ENCODE assay signal across 8 mouse cellular contexts in the genomic region with DNA sequence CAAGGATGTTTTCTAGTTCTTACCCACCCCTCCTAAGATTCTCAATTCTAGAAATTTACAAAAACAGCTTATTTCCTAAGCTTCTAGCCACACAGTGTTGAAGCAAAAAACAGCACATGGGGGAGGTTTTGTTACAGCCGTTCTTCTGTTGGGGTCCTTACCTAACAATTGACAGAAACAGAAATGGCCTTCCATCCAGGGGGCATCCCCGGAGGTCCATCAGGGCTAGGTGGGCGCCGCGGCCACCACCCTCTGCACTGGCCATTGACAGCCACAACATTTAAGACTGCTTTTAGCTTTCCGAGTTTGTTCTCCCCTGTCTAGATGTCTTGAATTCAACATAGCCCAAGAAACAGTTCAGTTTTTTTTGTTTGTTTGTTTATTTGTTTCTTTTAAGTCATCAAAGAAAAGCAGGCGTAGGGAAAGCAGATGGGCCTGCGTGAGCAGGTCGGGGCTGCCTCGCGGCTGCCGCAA.
DNase-seq lines count a peak whose midpoint lies in the region; ATAC-seq and TF ChIP-seq lines count a peak whose summit lies in the region.

No protein-coding gene starts in this region.

- no peak for ATAC-seq in kidney, postnatal 0 days (replicated peaks; ENCODE audit: low FRiP score, low read depth)
- no peak for ATAC-seq in forebrain, embryonic 11.5 days (replicated peaks; ENCODE audit: low FRiP score)

- H3K4me3 ChIP-seq in kidney, postnatal 0 days (replicated peaks; ENCODE audit: low read depth, low read length), result peak overlapping the region; percentile 43; the same call in 1 of the 2 replicates
- H3K4me3 ChIP-seq in forebrain, embryonic 11.5 days (ENCODE audit: low read depth, low read length), result peak overlapping the region; percentile 48; the same call in 1 of the 2 replicates
- H3K4me3 ChIP-seq in limb, embryonic 10.5 days, result peak overlapping the region; percentile 52
- peak overlapping the region; percentile 91 for H3K4me3 ChIP-seq in olfactory bulb, adult 2 months (ENCODE audit: insufficient read depth, low read depth, low read length)

- no peak overlapping the region for H3K27ac ChIP-seq in kidney, postnatal 0 days
- H3K27ac ChIP-seq in forebrain, embryonic 11.5 days (ENCODE audit: low read depth, low read length), result peak overlapping the region; percentile 88
- H3K27ac ChIP-seq in limb, embryonic 10.5 days, result no peak overlapping the region
- peak overlapping the region; percentile 100 for H3K27ac ChIP-seq in olfactory bulb, adult 2 months (ENCODE audit: insufficient read depth, low read depth, low read length)

- peak overlapping the region; percentile 90 for H3K4me2 ChIP-seq in kidney, postnatal 0 days (ENCODE audit: low read length)
- peak overlapping the region; percentile 79 for H3K4me2 ChIP-seq in forebrain, embryonic 11.5 days (ENCODE audit: low read depth, low read length, severe bottlenecking)

- 5% methylated on average over 12 of the region's 12 CpGs for whole genome bisulfite sequencing in kidney, postnatal 0 days
- WGBS in forebrain, embryonic 11.5 days, result 4% methylated on average over 12 of the region's 12 CpGs
- 2% methylated on average over 12 of the region's 12 CpGs for WGBS in limb, embryonic 10.5 days
- 10% methylated on average over 12 of the region's 12 CpGs for whole genome bisulfite sequencing in olfactory bulb, adult 2 months

- intact Hi-C loops in left cerebral cortex, postnatal 10 days (cut with DNase I), result loop anchor here (2.0 to 5.0 kb wide), 4 partner anchors 56 to 459 kb away; no protein-coding TSS in a partner anchor

- no peak for TF ChIP-seq CTCF in kidney, postnatal 0 days (IDR thresholded peaks at IDR 0.05; ENCODE audit: low read depth)
- no peak for TF ChIP-seq CTCF in olfactory bulb, adult 2 months (IDR thresholded peaks at IDR 0.05; ENCODE audit: insufficient read depth, low read depth, low read length)

- H3K27me3 ChIP-seq in kidney, postnatal 0 days (ENCODE audit: insufficient read depth, low read length), result peaks cover 66% of the 10 kb centered on the region
- peaks cover 59% of the 10 kb centered on the region for H3K27me3 ChIP-seq in forebrain, embryonic 11.5 days (ENCODE audit: control insufficient read depth, insufficient read depth, low read length)
- H3K27me3 ChIP-seq in limb, embryonic 10.5 days (ENCODE audit: low read depth, poor library complexity, severe bottlenecking), result peaks cover 100% of the 10 kb centered on the region

- peaks cover 21% of the 10 kb centered on the region for H3K4me1 ChIP-seq in kidney, postnatal 0 days (replicated peaks; ENCODE audit: insufficient read depth, low read length)
- H3K4me1 ChIP-seq in forebrain, embryonic 11.5 days (replicated peaks; ENCODE audit: control insufficient read depth, insufficient read depth, low read length), result peaks cover 12% of the 10 kb centered on the region
- peaks cover 35% of the 10 kb centered on the region for H3K4me1 ChIP-seq in limb, embryonic 10.5 days
- peaks cover 20% of the 10 kb centered on the region for H3K4me1 ChIP-seq in olfactory bulb, adult 2 months (ENCODE audit: control insufficient read depth, insufficient read depth, low read length)

- no peak overlapping the region for H3K9ac ChIP-seq in kidney, postnatal 0 days (ENCODE audit: low read depth, low read length)
- peak overlapping the region; percentile 59 for H3K9ac ChIP-seq in forebrain, embryonic 11.5 days (ENCODE audit: low read length)

- DNase-seq in kidney, postnatal 0 days (ENCODE audit: low spot score), result no peak
- DNase-seq in kidney, postnatal 36 days, result no peak
- DNase-seq in forebrain, embryonic 11.5 days (ENCODE audit: low spot score), result peak; percentile 63
- DNase-seq in limb, embryonic 10.5 days (ENCODE audit: low spot score), result peak; percentile 44
- no peak for DNase-seq in left cerebral cortex, postnatal 10 days (ENCODE audit: extremely low spot score in 1 of 2, low spot score in 2 of 2)
- DNase-seq in frontal cortex, postnatal 25 days (ENCODE audit: low spot score in 2 of 2), result no peak
- DNase-seq in retina, embryonic 14.5 days (ENCODE audit: low spot score), result no peak

- no peak for TF ChIP-seq POLR2A in olfactory bulb, adult 2 months (IDR thresholded peaks at IDR 0.05; ENCODE audit: insufficient read depth, low read depth, low read length)

- no peaks in the 10 kb centered on the region for H3K9me3 ChIP-seq in kidney, postnatal 0 days (replicated peaks; ENCODE audit: low read length)
- H3K9me3 ChIP-seq in forebrain, embryonic 11.5 days (ENCODE audit: control insufficient read depth, low read length), result no peaks in the 10 kb centered on the region
- H3K9me3 ChIP-seq in limb, embryonic 10.5 days (replicated peaks), result no peaks in the 10 kb centered on the region

- no peaks in the 10 kb centered on the region for H3K36me3 ChIP-seq in kidney, postnatal 0 days (ENCODE audit: insufficient read depth, low read length)
- H3K36me3 ChIP-seq in forebrain, embryonic 11.5 days (ENCODE audit: control insufficient read depth, insufficient read depth, low read length), result no peaks in the 10 kb centered on the region
- H3K36me3 ChIP-seq in limb, embryonic 10.5 days, result no peaks in the 10 kb centered on the region

Comparison
In these comparisons a context has a peak if more than half of its experiments do, and no peak if none do; other contexts are left out.
1. DNase-seq: peak in forebrain, embryonic 11.5 days (single experiment) and limb, embryonic 10.5 days (single experiment); none in kidney, postnatal 0 days (single experiment), kidney, postnatal 36 days (0 of 2), left cerebral cortex, postnatal 10 days (0 of 2), frontal cortex, postnatal 25 days (0 of 2) and retina, embryonic 14.5 days (single experiment).
2. H3K27ac ChIP-seq: peak in forebrain, embryonic 11.5 days (single experiment) and olfactory bulb, adult 2 months (single experiment); none in kidney, postnatal 0 days (single experiment) and limb, embryonic 10.5 days (single experiment).
3. Peak in every context shown above with its lines, with median percentiles within 50 percentile points of each other: H3K4me3 ChIP-seq.